Mouse (Mus musculus): ENCODE measurements around the gene Rnf19b. TPM values are rescaled to one million over a fixed set of nuclear protein-coding genes. Genes with fewer than 3 reads are reported as not detected.

Gene Rnf19b
- total and polyA plus RNA-seq, 3 experiments: 75.3 to 104 (median 98.3) TPM

DNA sequence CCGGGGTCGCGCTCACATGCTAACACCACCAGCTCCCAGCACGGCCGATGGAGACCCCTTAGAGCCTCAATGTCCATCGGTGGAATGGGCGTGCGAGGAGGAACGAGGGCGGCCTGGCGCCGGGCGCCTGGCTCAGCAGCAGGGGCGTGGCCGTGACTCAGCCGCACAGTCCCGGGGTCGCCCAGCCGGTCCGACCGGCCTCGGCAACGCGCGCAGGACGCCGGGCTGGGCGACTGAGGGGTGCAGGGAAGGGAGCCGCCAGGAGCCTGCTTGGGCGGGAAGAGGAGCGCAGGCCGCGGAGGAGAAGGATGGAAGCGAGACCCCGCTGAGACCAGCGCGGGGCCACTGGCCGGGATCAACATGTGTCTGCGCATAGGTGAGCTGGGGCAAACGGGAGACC, 47.3 kb downstream of the Rnf19b start, which contains the start of gene Tmem54:
Tmem54 (plus strand) TSS at position 193 of the 400 bp plus-strand sequence.
- Histone ChIP-seq H3K4me2 (ENCODE audit: insufficient read depth, low read depth, poor library complexity, severe bottlenecking) (no peak within 1 kb of the TSS; the same call in 1 of the 2 replicates), H3K36me3 (replicated peaks in 1 of 2; ENCODE audit: control insufficient read depth in 1 of 2, insufficient read depth in 1 of 2, low read length in 1 of 2) (no peaks in the 10 kb centered on the region), H3K9ac (ENCODE audit: insufficient read depth, low read depth) (no peak within 1 kb of the TSS), H3K9me3 (replicated peaks; ENCODE audit: low read length) (no peaks in the 10 kb centered on the region), H3K27me3 (replicated peaks) (peaks cover 50% of the 10 kb centered on the region), H3K27ac (ENCODE audit: insufficient read depth, low read depth) (no peak within 1 kb of the TSS), H3K79me2 (replicated peaks; ENCODE audit: control insufficient read depth, extremely low read depth, insufficient read depth, poor library complexity, severe bottlenecking) (no peaks in the 10 kb centered on the region), H3K4me1 (ENCODE audit: control insufficient read depth in 1 of 2, insufficient read depth in 2 of 2) (peaks cover 0 to 8% of the 10 kb centered on the region in 2 experiments; a peak in 2 of 4 replicates), H3K4me3 (replicated peaks in 1 of 3; ENCODE audit: low read depth in 2 of 3, low read length in 2 of 3, poor library complexity in 1 of 3) (no peak within 1 kb of the TSS)
- in situ Hi-C loops (cut with MboI; ENCODE audit: low pct_ligation_motif_present, low pct_unique_long_range_greater_than_20kb, low sequenced_read_pairs) (no loop called here), dilution Hi-C loops (cut with MboI; ENCODE audit: extremely low pct_ligation_motif_present, extremely low pct_unique_long_range_greater_than_20kb, low sequenced_read_pairs) (no loop called here)
- DNase-seq (ENCODE audit: extremely low read depth): no peak
- no peak for TF ChIP-seq SIN3A (IDR thresholded peaks at IDR 0.05; ENCODE audit: low read length)
- no peak for TF ChIP-seq TBP (conservative IDR thresholded peaks at IDR 0.05; ENCODE audit: low read depth, low read length)
- no peak for TF ChIP-seq BHLHE40 (IDR thresholded peaks at IDR 0.05; ENCODE audit: low read depth, low read length)
- no peak for TF ChIP-seq USF1 (IDR thresholded peaks at IDR 0.05; ENCODE audit: low read depth, low read length)

DNA sequence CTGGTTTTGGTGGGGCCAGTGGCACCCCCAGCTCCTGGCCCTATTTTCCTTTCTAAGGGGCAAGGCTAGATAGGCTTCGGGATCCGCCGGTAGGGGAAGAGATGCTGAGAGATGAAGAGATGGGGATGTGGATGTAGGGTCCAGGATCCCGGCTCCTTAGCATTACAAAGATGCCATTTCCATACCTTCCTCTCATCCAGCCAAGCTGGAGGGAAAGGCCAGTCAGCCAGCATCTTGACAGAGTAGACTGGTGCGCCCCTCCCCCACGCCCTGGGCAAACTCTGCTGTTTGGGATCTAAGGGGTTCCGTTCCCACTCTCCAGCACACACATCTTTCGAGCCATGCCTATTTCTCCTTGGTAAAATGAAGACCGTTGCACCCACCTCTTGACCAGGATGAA, 48.0 kb downstream of the Rnf19b start:
- no peak for DNase-seq (ENCODE audit: extremely low read depth)
- Histone ChIP-seq H3K27ac (ENCODE audit: insufficient read depth, low read depth) (no peak overlapping the region), H3K27me3 (replicated peaks) (peaks cover 53% of the 10 kb centered on the region), H3K4me3 (replicated peaks in 1 of 3; ENCODE audit: low read depth in 2 of 3, low read length in 2 of 3, poor library complexity in 1 of 3) (no peak overlapping the region), H3K9me3 (replicated peaks; ENCODE audit: low read length) (no peaks in the 10 kb centered on the region), H3K79me2 (replicated peaks; ENCODE audit: control insufficient read depth, extremely low read depth, insufficient read depth, poor library complexity, severe bottlenecking) (no peaks in the 10 kb centered on the region), H3K9ac (ENCODE audit: insufficient read depth, low read depth) (no peak overlapping the region), H3K4me1 (ENCODE audit: control insufficient read depth in 1 of 2, insufficient read depth in 2 of 2) (peaks cover 0 to 8% of the 10 kb centered on the region in 2 experiments; a peak in 2 of 4 replicates), H3K36me3 (replicated peaks in 1 of 2; ENCODE audit: control insufficient read depth in 1 of 2, insufficient read depth in 1 of 2, low read length in 1 of 2) (no peaks in the 10 kb centered on the region), H3K4me2 (ENCODE audit: insufficient read depth, low read depth, poor library complexity, severe bottlenecking) (no peak overlapping the region)
- dilution Hi-C loops (cut with MboI; ENCODE audit: extremely low pct_ligation_motif_present, extremely low pct_unique_long_range_greater_than_20kb, low sequenced_read_pairs) (no loop called here), in situ Hi-C loops (cut with MboI; ENCODE audit: low pct_ligation_motif_present, low pct_unique_long_range_greater_than_20kb, low sequenced_read_pairs) (no loop called here)
- TF ChIP-seq ELF1 (IDR thresholded peaks at IDR 0.05; ENCODE audit: low read depth, low read length) (no peak), NRF1 (IDR thresholded peaks at IDR 0.05; ENCODE audit: low read depth, low read length) (no peak), MEF2A (IDR thresholded peaks at IDR 0.05; ENCODE audit: borderline replicate concordance, low read depth, low read length) (no peak), E2F4 (IDR thresholded peaks at IDR 0.05; ENCODE audit: insufficient replicate concordance, low read depth, low read length) (no peak), USF2 (conservative IDR thresholded peaks at IDR 0.05; ENCODE audit: low read depth, low read length) (no peak), POLR2A (IDR thresholded peaks at IDR 0.05; ENCODE audit: low read depth, low read length) (no peak), CHD2 (IDR thresholded peaks at IDR 0.05; ENCODE audit: low read length) (no peak)

DNA sequence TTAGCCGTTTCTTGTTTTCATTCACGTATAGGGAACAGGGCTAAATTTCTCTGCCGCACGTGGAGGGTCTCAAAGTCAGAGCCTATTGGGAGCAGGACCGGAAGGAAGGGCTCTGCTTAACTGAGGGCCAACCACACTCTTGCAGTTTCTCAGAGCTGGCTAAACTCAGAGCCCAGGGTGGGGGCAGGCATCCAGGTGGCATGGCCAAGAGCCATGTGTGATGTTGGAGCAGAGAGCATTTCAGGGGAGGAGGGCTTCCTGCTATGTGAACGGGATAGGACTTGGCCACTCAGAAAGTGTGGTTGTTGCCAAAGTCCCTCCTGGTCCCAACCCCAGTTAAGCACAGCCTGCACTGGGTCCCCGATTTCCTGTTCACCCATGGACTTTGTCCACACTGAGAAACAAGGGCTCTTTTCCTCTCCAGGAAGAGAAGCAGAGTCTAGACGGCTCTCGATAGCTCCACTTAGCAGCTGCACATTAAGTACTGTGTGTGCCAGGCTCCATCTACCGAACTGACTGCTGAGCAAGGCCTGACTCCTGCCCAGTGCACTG, 49.4 kb downstream of the Rnf19b start:
- dilution Hi-C loops (cut with MboI; ENCODE audit: extremely low pct_ligation_motif_present, extremely low pct_unique_long_range_greater_than_20kb, low sequenced_read_pairs): no loop called here

More for the DNA sequence above, 49.4 kb downstream of the Rnf19b start:
- Histone ChIP-seq H3K27me3 (replicated peaks) (peaks cover 57% of the 10 kb centered on the region), H3K4me3 (replicated peaks in 1 of 3; ENCODE audit: low read depth in 2 of 3, low read length in 2 of 3, poor library complexity in 1 of 3) (no peak overlapping the region), H3K79me2 (replicated peaks; ENCODE audit: control insufficient read depth, extremely low read depth, insufficient read depth, poor library complexity, severe bottlenecking) (no peaks in the 10 kb centered on the region), H3K27ac (ENCODE audit: insufficient read depth, low read depth) (no peak overlapping the region), H3K4me2 (ENCODE audit: insufficient read depth, low read depth, poor library complexity, severe bottlenecking) (no peak overlapping the region), H3K9ac (ENCODE audit: insufficient read depth, low read depth) (no peak overlapping the region), H3K9me3 (replicated peaks; ENCODE audit: low read length) (no peaks in the 10 kb centered on the region), H3K36me3 (replicated peaks in 1 of 2; ENCODE audit: control insufficient read depth in 1 of 2, insufficient read depth in 1 of 2, low read length in 1 of 2) (no peaks in the 10 kb centered on the region), H3K4me1 (ENCODE audit: control insufficient read depth in 1 of 2, insufficient read depth in 2 of 2) (peaks cover 0 to 5% of the 10 kb centered on the region in 2 experiments; a peak in 3 of 4 replicates)
- in situ Hi-C loops (cut with MboI; ENCODE audit: low pct_ligation_motif_present, low pct_unique_long_range_greater_than_20kb, low sequenced_read_pairs): no loop called here
- no peak for DNase-seq (ENCODE audit: extremely low read depth)
- no peak for TF ChIP-seq MYC (IDR thresholded peaks at IDR 0.05; ENCODE audit: low read depth, low read length)
- no peak for TF ChIP-seq ETS1 (conservative IDR thresholded peaks at IDR 0.05; ENCODE audit: low read depth, low read length)
- TF ChIP-seq ZNF384 (IDR thresholded peaks at IDR 0.05; ENCODE audit: low read depth, low read length): no peak
- no peak for TF ChIP-seq MAFK (IDR thresholded peaks at IDR 0.05; ENCODE audit: insufficient replicate concordance, low read length)
- TF ChIP-seq MAZ (IDR thresholded peaks at IDR 0.05; ENCODE audit: low read depth, low read length): no peak
- no peak for TF ChIP-seq NRF1 (IDR thresholded peaks at IDR 0.05; ENCODE audit: low read depth, low read length)
- TF ChIP-seq SIN3A (IDR thresholded peaks at IDR 0.05; ENCODE audit: low read length): no peak
- TF ChIP-seq HCFC1 (IDR thresholded peaks at IDR 0.05; ENCODE audit: low read depth, low read length): no peak
- TF ChIP-seq MAX (IDR thresholded peaks at IDR 0.05; ENCODE audit: low read length): no peak
- no peak for TF ChIP-seq RAD21 (IDR thresholded peaks at IDR 0.05; ENCODE audit: low read depth, low read length)

Data from CH12.LX (cell line).